Mouse (Mus musculus): ENCODE results near the gene Mocs3.

GRCm38 (mm10) chr2:168233286-168233685 lies 2.9 kb downstream of the Mocs3 start:
- TF ChIP-seq FLI1 (IDR thresholded peaks at IDR 0.05; ENCODE audit: low read length) (no peak), GATA1 (IDR thresholded peaks at IDR 0.05; ENCODE audit: borderline replicate concordance, low read length) (no peak)
